Mouse (Mus musculus): Measurements from ENCODE around the gene Cfap74.

Cfap74 gene

GRCm38 (mm10) chr4:155397511-155398221, 11.3 kb upstream of the Cfap74 start, which contains the start of gene Gabrd:
Gene Gabrd, minus strand, starts transcription at chr4:155398112.
- TF ChIP-seq POU5F1 (IDR thresholded peaks at IDR 0.05; ENCODE audit: borderline replicate concordance, low read length) (no peak), NANOG (IDR thresholded peaks at IDR 0.05; ENCODE audit: borderline replicate concordance, low read length) (no peak), CTCF (conservative IDR thresholded peaks at IDR 0.05; ENCODE audit: low read length) (no peak)
- peaks cover 4% of the 10 kb centered on the region; the same call in 1 of the 2 replicates for H3K4me1 ChIP-seq (replicated peaks; ENCODE audit: low read depth, low read length)
- no peaks in the 10 kb centered on the region for H3K36me3 ChIP-seq (ENCODE audit: insufficient read depth, low read length)
- H3K27me3 ChIP-seq (ENCODE audit: insufficient read depth, low read length), result peaks cover 69% of the 10 kb centered on the region
- no peaks in the 10 kb centered on the region for H3K9me3 ChIP-seq (ENCODE audit: low read length)
- H3K4me3 ChIP-seq (replicated peaks; ENCODE audit: low read length), result peak within 1 kb of the TSS; percentile 84

- TF ChIP-seq CTCF (conservative IDR thresholded peaks at IDR 0.05; ENCODE audit: low read length), result no peak
- no peak for TF ChIP-seq POU5F1 (IDR thresholded peaks at IDR 0.05; ENCODE audit: borderline replicate concordance, low read length)
- TF ChIP-seq NANOG (IDR thresholded peaks at IDR 0.05; ENCODE audit: borderline replicate concordance, low read length), result no peak
These were observed 10.8 kb upstream of the Cfap74 start for GRCm38 (mm10) chr4:155398222-155398540.

GRCm38 (mm10) chr4:155401121-155401520, 7.9 kb upstream of the Cfap74 start:
- Histone ChIP-seq H3K4me1 (replicated peaks; ENCODE audit: low read depth, low read length) (peaks cover 4% of the 10 kb centered on the region; the same call in 1 of the 2 replicates), H3K36me3 (ENCODE audit: insufficient read depth, low read length) (no peaks in the 10 kb centered on the region), H3K4me3 (replicated peaks; ENCODE audit: low read length) (no peak overlapping the region), H3K9me3 (ENCODE audit: low read length) (peaks cover 3% of the 10 kb centered on the region; the same call in 1 of the 2 replicates), H3K27me3 (ENCODE audit: insufficient read depth, low read length) (peaks cover 60% of the 10 kb centered on the region)
- TF ChIP-seq CTCF (conservative IDR thresholded peaks at IDR 0.05; ENCODE audit: low read length), result no peak
- no peak for TF ChIP-seq POU5F1 (IDR thresholded peaks at IDR 0.05; ENCODE audit: borderline replicate concordance, low read length)
- TF ChIP-seq NANOG (IDR thresholded peaks at IDR 0.05; ENCODE audit: borderline replicate concordance, low read length), result no peak

More at GRCm38 (mm10) chr4:155398222-155398540, 10.8 kb upstream of the Cfap74 start:
- Histone ChIP-seq H3K4me3 (replicated peaks; ENCODE audit: low read length) (peak overlapping the region; percentile 84), H3K36me3 (ENCODE audit: insufficient read depth, low read length) (no peaks in the 10 kb centered on the region), H3K4me1 (replicated peaks; ENCODE audit: low read depth, low read length) (peaks cover 4% of the 10 kb centered on the region; the same call in 1 of the 2 replicates), H3K27me3 (ENCODE audit: insufficient read depth, low read length) (peaks cover 71% of the 10 kb centered on the region), H3K9me3 (ENCODE audit: low read length) (no peaks in the 10 kb centered on the region)

- H3K4me1 ChIP-seq (replicated peaks; ENCODE audit: low read depth, low read length), result peaks cover 4% of the 10 kb centered on the region; the same call in 1 of the 2 replicates
- peaks cover 3% of the 10 kb centered on the region; the same call in 1 of the 2 replicates for H3K9me3 ChIP-seq (ENCODE audit: low read length)
- TF ChIP-seq CTCF (conservative IDR thresholded peaks at IDR 0.05; ENCODE audit: low read length), result no peak
- TF ChIP-seq POU5F1 (IDR thresholded peaks at IDR 0.05; ENCODE audit: borderline replicate concordance, low read length), result no peak
- no peak for TF ChIP-seq NANOG (IDR thresholded peaks at IDR 0.05; ENCODE audit: borderline replicate concordance, low read length)
- peaks cover 47% of the 10 kb centered on the region for H3K27me3 ChIP-seq (ENCODE audit: insufficient read depth, low read length)
- no peak overlapping the region for H3K4me3 ChIP-seq (replicated peaks; ENCODE audit: low read length)
- H3K36me3 ChIP-seq (ENCODE audit: insufficient read depth, low read length), result no peaks in the 10 kb centered on the region
These were observed 6.5 kb upstream of the Cfap74 start for GRCm38 (mm10) chr4:155402489-155402888.

GRCm38 (mm10) chr4:155408695-155409057, 314 bp upstream of the Cfap74 start:
- Histone ChIP-seq H3K4me1 (replicated peaks; ENCODE audit: low read depth, low read length) (peaks cover 35% of the 10 kb centered on the region), H3K9me3 (ENCODE audit: low read length) (peaks cover 3% of the 10 kb centered on the region; the same call in 1 of the 2 replicates), H3K4me3 (replicated peaks; ENCODE audit: low read length) (peak overlapping the region; percentile 82), H3K36me3 (ENCODE audit: insufficient read depth, low read length) (no peaks in the 10 kb centered on the region), H3K27me3 (ENCODE audit: insufficient read depth, low read length) (0 out of 2 replicates have a peak, but pooled peaks cover 6% of the 10 kb centered on the region)
- TF ChIP-seq NANOG (IDR thresholded peaks at IDR 0.05; ENCODE audit: borderline replicate concordance, low read length) (no peak), POU5F1 (IDR thresholded peaks at IDR 0.05; ENCODE audit: borderline replicate concordance, low read length) (no peak), CTCF (conservative IDR thresholded peaks at IDR 0.05; ENCODE audit: low read length) (no peak)

- no peaks in the 10 kb centered on the region for H3K27me3 ChIP-seq (ENCODE audit: insufficient read depth, low read length)
- H3K9me3 ChIP-seq (ENCODE audit: low read length), result no peaks in the 10 kb centered on the region
- no peak for TF ChIP-seq CTCF (conservative IDR thresholded peaks at IDR 0.05; ENCODE audit: low read length)
- no peak for TF ChIP-seq NANOG (IDR thresholded peaks at IDR 0.05; ENCODE audit: borderline replicate concordance, low read length)
- no peak for TF ChIP-seq POU5F1 (IDR thresholded peaks at IDR 0.05; ENCODE audit: borderline replicate concordance, low read length)
- no peak overlapping the region for H3K4me3 ChIP-seq (replicated peaks; ENCODE audit: low read length)
- no peaks in the 10 kb centered on the region for H3K36me3 ChIP-seq (ENCODE audit: insufficient read depth, low read length)
- H3K4me1 ChIP-seq (replicated peaks; ENCODE audit: low read depth, low read length), result peaks cover 35% of the 10 kb centered on the region
These were observed 3.1 kb downstream of the Cfap74 start for GRCm38 (mm10) chr4:155412124-155412523.

GRCm38 (mm10) chr4:155413641-155414335, 4.8 kb downstream of the Cfap74 start:
- Histone ChIP-seq H3K4me1 (replicated peaks; ENCODE audit: low read depth, low read length) (peaks cover 29% of the 10 kb centered on the region), H3K27me3 (ENCODE audit: insufficient read depth, low read length) (no peaks in the 10 kb centered on the region), H3K36me3 (ENCODE audit: insufficient read depth, low read length) (0 out of 2 replicates have a peak, but pooled peaks cover 6% of the 10 kb centered on the region), H3K9me3 (ENCODE audit: low read length) (no peaks in the 10 kb centered on the region), H3K4me3 (replicated peaks; ENCODE audit: low read length) (no peak overlapping the region)
- TF ChIP-seq CTCF (conservative IDR thresholded peaks at IDR 0.05; ENCODE audit: low read length) (no peak), POU5F1 (IDR thresholded peaks at IDR 0.05; ENCODE audit: borderline replicate concordance, low read length) (no peak), NANOG (IDR thresholded peaks at IDR 0.05; ENCODE audit: borderline replicate concordance, low read length) (no peak)

- H3K27me3 ChIP-seq (ENCODE audit: insufficient read depth, low read length), result no peaks in the 10 kb centered on the region
- no peaks in the 10 kb centered on the region for H3K9me3 ChIP-seq (ENCODE audit: low read length)
- H3K4me1 ChIP-seq (replicated peaks; ENCODE audit: low read depth, low read length), result peaks cover 22% of the 10 kb centered on the region
- H3K36me3 ChIP-seq (ENCODE audit: insufficient read depth, low read length), result peaks cover 14% of the 10 kb centered on the region
- H3K4me3 ChIP-seq (replicated peaks; ENCODE audit: low read length), result no peak overlapping the region
- no peak for TF ChIP-seq POU5F1 (IDR thresholded peaks at IDR 0.05; ENCODE audit: borderline replicate concordance, low read length)
- no peak for TF ChIP-seq CTCF (conservative IDR thresholded peaks at IDR 0.05; ENCODE audit: low read length)
- no peak for TF ChIP-seq NANOG (IDR thresholded peaks at IDR 0.05; ENCODE audit: borderline replicate concordance, low read length)
These were observed 5.8 kb downstream of the Cfap74 start for GRCm38 (mm10) chr4:155414656-155415235.

Data from E14TG2a.4 (cell line).